Mouse (Mus musculus): ENCODE data around the gene Shq1. TPM values are rescaled to one million over a fixed set of nuclear protein-coding genes. Genes with fewer than 3 reads are reported as not detected.

Shq1 gene
- total RNA-seq, 2 experiments from 2014 or later, result 3.3 to 4.5 TPM

- DNase-seq, result no peak
Observed at GRCm38 (mm10) chr6:100601634-100602033, 69.3 kb downstream of the Shq1 start.

- DNase-seq, result no peak
Observed at GRCm38 (mm10) chr6:100593857-100594256, 77.1 kb downstream of the Shq1 start.

- DNase-seq, result no peak
Observed at GRCm38 (mm10) chr6:100592991-100593390, 78.0 kb downstream of the Shq1 start.

- DNase-seq, result no peak
Observed at GRCm38 (mm10) chr6:100590602-100591001, 80.4 kb downstream of the Shq1 start.

- DNase-seq, result no peak
Observed at GRCm38 (mm10) chr6:100588876-100589275, 82.1 kb downstream of the Shq1 start.

- no peak for DNase-seq
Observed at GRCm38 (mm10) chr6:100586758-100587157, 84.2 kb downstream of the Shq1 start.

GRCm38 (mm10) chr6:100581951-100582350 lies 89.0 kb downstream of the Shq1 start:
- no peak for DNase-seq

- DNase-seq, result no peak
Observed at GRCm38 (mm10) chr6:100581056-100581455, 89.9 kb downstream of the Shq1 start.

- no peak for DNase-seq
Observed at GRCm38 (mm10) chr6:100577590-100577989, 93.4 kb downstream of the Shq1 start.

- no peak for DNase-seq
Observed at GRCm38 (mm10) chr6:100576171-100576570, 94.8 kb downstream of the Shq1 start.

GRCm38 (mm10) chr6:100566774-100567173 lies 104.2 kb downstream of the Shq1 start:
- no peak for DNase-seq

- no peak for DNase-seq
Observed at GRCm38 (mm10) chr6:100564516-100564915, 106.4 kb downstream of the Shq1 start.

- DNase-seq, result peak; percentile 63 to 70
Observed at GRCm38 (mm10) chr6:100563552-100564341, 107.2 kb downstream of the Shq1 start.

GRCm38 (mm10) chr6:100562719-100563551 lies 108.0 kb downstream of the Shq1 start:
- no peak for DNase-seq

- no peak for DNase-seq
Observed at GRCm38 (mm10) chr6:100558057-100558456, 112.9 kb downstream of the Shq1 start.

GRCm38 (mm10) chr6:100542154-100542997 lies 128.6 kb downstream of the Shq1 start:
- no peak for DNase-seq

- DNase-seq, result peak in 1 of 2 experiments; percentile 22
Observed at GRCm38 (mm10) chr6:100539698-100540097, 131.3 kb downstream of the Shq1 start.

- no peak for DNase-seq
Observed at GRCm38 (mm10) chr6:100538570-100538969, 132.4 kb downstream of the Shq1 start.

- DNase-seq, result no peak
Observed at GRCm38 (mm10) chr6:100537987-100538386, 133.0 kb downstream of the Shq1 start.

GRCm38 (mm10) chr6:100537042-100537441 lies 133.9 kb downstream of the Shq1 start:
- no peak for DNase-seq

GRCm38 (mm10) chr6:100533364-100533763 lies 137.6 kb downstream of the Shq1 start:
- no peak for DNase-seq

GRCm38 (mm10) chr6:100532326-100532725 lies 138.6 kb downstream of the Shq1 start:
- peak; percentile 37 to 41 for DNase-seq

Measured in heart, adult 18-20 months (tissue).